Mouse (Mus musculus): ENCODE results near the gene Mrrf.

- TF ChIP-seq CTCF (IDR thresholded peaks at IDR 0.05; ENCODE audit: low read depth), result no peak
- TF ChIP-seq EP300 (IDR thresholded peaks at IDR 0.05; ENCODE audit: low read depth), result no peak
Observed at GRCm38 (mm10) chr2:36197021-36197420, 60.8 kb downstream of the Mrrf start.

Measured in liver, postnatal 0 days (tissue).